Mouse (Mus musculus): ENCODE measurements around the gene Gramd1b.

Gene Gramd1b

GRCm38 (mm10) chr9:40400171-40400570 is 131.0 kb downstream of the Gramd1b start:
- no peak for DNase-seq (ENCODE audit: low spot score in 2 of 2)

GRCm38 (mm10) chr9:40399359-40399932 is 131.7 kb downstream of the Gramd1b start:
- no peak for DNase-seq (ENCODE audit: low spot score in 2 of 2)

GRCm38 (mm10) chr9:40397471-40398245 is 133.5 kb downstream of the Gramd1b start:
- DNase-seq (ENCODE audit: low spot score in 2 of 2): no peak

- DNase-seq (ENCODE audit: low spot score in 2 of 2): peak; percentile 25 to 47
These were observed 134.1 kb downstream of the Gramd1b start for GRCm38 (mm10) chr9:40397036-40397435.

- no peak for DNase-seq (ENCODE audit: low spot score in 2 of 2)
These were observed 135.0 kb downstream of the Gramd1b start for GRCm38 (mm10) chr9:40396171-40396570.

- DNase-seq (ENCODE audit: low spot score in 2 of 2): no peak
These were observed 139.1 kb downstream of the Gramd1b start for GRCm38 (mm10) chr9:40391852-40392695.

- no peak for DNase-seq (ENCODE audit: low spot score in 2 of 2)
These were observed 139.8 kb downstream of the Gramd1b start for GRCm38 (mm10) chr9:40391359-40391758.

GRCm38 (mm10) chr9:40390904-40391303 is 140.3 kb downstream of the Gramd1b start:
- DNase-seq (ENCODE audit: low spot score in 2 of 2): no peak

GRCm38 (mm10) chr9:40390396-40390760 is 140.8 kb downstream of the Gramd1b start:
- DNase-seq (ENCODE audit: low spot score in 2 of 2): no peak

- DNase-seq (ENCODE audit: low spot score in 2 of 2): no peak
These were observed 141.4 kb downstream of the Gramd1b start for GRCm38 (mm10) chr9:40389669-40390395.

GRCm38 (mm10) chr9:40389175-40389574 is 142.0 kb downstream of the Gramd1b start:
- DNase-seq (ENCODE audit: low spot score in 2 of 2): no peak

GRCm38 (mm10) chr9:40384781-40385180 is 146.4 kb downstream of the Gramd1b start:
- DNase-seq (ENCODE audit: low spot score in 2 of 2): no peak

- DNase-seq (ENCODE audit: low spot score in 2 of 2): no peak
These were observed 148.7 kb downstream of the Gramd1b start for GRCm38 (mm10) chr9:40382508-40382907.

GRCm38 (mm10) chr9:40381416-40382411 is 149.5 kb downstream of the Gramd1b start:
- no peak for DNase-seq (ENCODE audit: low spot score in 2 of 2)

GRCm38 (mm10) chr9:40376711-40377410 is 154.3 kb downstream of the Gramd1b start:
- no peak for DNase-seq (ENCODE audit: low spot score in 2 of 2)

GRCm38 (mm10) chr9:40376139-40376541 is 155.0 kb downstream of the Gramd1b start:
- no peak for DNase-seq (ENCODE audit: low spot score in 2 of 2)

GRCm38 (mm10) chr9:40375518-40375917 is 155.7 kb downstream of the Gramd1b start:
- no peak for DNase-seq (ENCODE audit: low spot score in 2 of 2)

GRCm38 (mm10) chr9:40374992-40375391 is 156.2 kb downstream of the Gramd1b start:
- no peak for DNase-seq (ENCODE audit: low spot score in 2 of 2)

GRCm38 (mm10) chr9:40374533-40374971 is 156.6 kb downstream of the Gramd1b start:
- DNase-seq (ENCODE audit: low spot score in 2 of 2): no peak

- no peak for DNase-seq (ENCODE audit: low spot score in 2 of 2)
These were observed 157.1 kb downstream of the Gramd1b start for GRCm38 (mm10) chr9:40374052-40374451.

Measured in natural killer cell, adult 2 months (primary cell).